Mouse (Mus musculus): Measurements from ENCODE around the gene Rnase4.

Rnase4 gene

DNA sequence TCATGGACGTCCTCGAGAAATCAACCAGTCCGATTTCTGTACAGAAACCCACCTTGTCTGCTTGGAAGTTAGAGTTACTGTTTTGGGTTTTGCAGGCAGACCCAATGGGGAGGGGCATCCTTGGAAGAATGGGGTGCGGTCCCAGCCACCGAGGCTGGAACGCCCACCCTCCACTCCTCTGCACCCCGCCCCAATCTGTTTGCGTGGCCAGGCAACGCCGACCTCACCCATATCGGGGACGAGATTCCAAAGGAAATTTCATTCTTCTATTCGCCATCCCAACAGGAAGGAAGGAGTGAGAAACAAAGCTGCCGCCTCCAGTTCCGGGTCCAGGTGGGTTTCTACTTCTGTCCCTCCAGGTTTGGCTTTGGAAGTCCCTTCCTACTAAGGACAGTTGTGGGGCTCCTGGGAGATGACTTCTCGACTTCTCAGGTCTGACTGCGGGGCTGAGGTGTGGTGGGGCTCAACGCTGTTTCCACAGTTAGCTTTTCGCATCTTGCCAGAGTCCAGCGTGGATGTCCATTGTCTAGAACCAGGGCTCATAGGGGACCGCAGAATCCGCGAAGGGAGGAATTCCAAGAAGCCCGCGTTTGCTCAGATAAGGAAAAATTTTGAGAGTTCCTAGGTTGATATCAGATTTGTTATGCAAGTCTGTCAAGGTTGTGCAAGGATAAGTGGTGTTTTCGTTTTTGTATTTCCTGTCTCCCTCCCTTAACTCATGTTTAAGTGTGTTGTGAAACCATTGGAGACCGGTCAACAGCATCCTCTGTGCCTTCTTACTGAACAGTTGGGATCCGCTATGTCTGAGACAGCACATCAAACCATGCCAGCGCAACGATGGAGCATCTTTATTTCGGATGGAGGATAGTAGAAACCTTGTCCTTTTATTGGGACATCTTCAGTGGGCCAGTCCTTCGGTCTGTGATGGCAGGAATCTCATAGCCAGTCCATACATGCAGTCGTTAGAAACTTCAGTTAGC is at the start of gene Rnase4, which contains the start of gene Ang:
Gene Rnase4 (plus strand): TSS at position 157 of the 980 bp plus-strand sequence.
Gene Ang (plus strand): TSS at position 230 of the 980 bp plus-strand sequence.
- in situ Hi-C loops (cut with MboI; ENCODE audit: low sequenced_read_pairs), result no loop called here

DNA sequence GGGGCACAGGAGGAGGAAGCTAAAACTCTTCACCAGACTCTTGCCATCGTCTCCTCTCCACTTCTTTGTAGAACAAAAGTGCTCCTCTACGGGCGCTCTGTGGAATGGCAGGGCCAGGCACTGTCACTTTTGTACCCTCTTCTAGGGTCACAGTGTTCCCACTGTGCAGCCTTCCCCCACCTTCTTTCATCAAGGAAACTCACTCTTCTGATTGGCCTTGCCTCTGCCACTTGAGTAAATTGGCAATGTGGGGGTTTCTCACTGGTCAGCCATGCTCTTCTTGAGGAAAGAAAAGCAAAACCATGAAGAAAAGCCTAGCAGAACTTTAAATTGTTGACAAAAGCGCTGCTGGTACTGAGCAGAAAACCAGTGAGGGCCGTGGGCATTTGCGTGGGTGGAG is 49.1 kb upstream of the Rnase4 start, which contains the start of gene Rnase9:
Gene Rnase9 (minus strand): TSS at position 101 of the 400 bp plus-strand sequence.
- in situ Hi-C loops (cut with MboI; ENCODE audit: low sequenced_read_pairs), result no loop called here

DNA sequence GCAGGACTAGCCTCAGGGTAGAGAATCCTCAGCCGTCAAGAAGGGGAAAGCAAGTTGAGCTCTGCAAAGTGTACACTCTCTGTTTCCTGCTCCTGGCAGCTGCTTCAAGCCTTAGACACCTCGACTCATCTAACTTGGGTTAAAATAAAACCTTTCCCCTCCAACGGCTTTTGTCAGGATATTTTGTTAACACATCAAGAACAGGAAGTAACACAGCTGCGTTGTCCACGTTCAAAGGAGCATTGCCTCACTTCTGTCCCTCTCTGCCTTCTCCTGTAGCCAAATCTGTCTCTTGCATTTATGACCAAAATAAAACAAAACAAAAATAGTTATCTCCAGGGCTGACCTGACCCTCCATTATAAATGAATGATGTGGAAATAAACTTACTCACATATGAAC is 43.0 kb upstream of the Rnase4 start:
- in situ Hi-C loops (cut with MboI; ENCODE audit: low sequenced_read_pairs), result no loop called here

DNA sequence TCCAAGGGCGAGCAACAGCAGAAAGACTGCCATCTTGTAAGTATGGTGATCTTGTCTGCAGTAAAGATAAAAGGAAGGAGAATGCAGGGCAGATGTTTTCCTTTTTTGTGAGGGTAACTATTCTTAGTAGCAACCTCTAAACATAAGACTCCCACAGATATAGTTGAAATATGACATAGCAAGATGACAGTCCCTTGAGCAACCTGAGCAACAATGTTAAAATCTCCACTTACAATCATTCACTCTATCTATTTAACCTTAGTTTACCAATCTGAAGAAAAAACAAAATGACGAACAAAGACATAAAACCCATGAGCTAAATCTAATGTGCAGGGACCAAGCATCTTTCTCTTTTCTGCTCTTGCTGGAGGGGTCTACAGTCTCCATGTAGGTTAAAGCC is 40.8 kb upstream of the Rnase4 start, which contains the start of gene Rnase11:
Gene Rnase11 (minus strand): TSS at position 101 of the 400 bp plus-strand sequence.
- in situ Hi-C loops (cut with MboI; ENCODE audit: low sequenced_read_pairs), result no loop called here

DNA sequence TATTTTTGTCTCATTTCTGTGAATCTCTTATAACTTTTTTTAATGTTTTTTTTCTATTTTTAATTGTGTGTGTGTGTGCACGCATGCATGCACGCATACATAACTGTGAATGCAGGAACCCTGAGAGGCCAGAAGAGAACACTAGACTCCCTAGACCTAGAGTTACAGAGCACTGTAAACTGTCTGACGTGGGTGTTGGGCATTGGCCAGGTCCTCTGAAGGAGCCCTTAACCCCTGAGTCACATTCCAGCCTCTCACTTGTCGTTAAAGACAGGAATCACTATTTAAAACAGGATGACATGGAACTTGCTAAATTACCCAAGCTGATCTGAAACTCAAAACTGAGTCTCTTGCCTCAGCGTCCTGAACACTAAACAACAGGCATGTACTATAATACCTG is 38.9 kb upstream of the Rnase4 start:
- in situ Hi-C loops (cut with MboI; ENCODE audit: low sequenced_read_pairs), result no loop called here

DNA sequence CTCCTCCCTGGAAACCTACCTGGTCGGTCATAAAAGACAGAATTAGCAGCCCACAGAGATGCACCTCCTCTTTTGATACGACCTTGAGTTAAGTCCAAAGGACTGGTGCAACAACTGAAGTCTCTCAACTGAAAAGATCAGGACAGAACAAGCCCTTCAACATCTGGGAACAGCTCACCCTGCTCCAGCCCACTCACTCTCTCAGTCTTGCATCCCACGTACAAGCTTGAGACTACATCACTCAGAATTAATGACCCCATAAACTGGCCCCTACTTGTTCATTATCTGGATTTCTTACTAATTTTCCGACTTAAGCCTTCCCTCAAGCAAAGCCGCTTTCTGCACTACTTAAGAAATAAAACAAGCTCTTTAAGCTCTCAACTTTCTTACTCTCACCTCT is 37.7 kb upstream of the Rnase4 start:
- in situ Hi-C loops (cut with MboI; ENCODE audit: low sequenced_read_pairs), result no loop called here

DNA sequence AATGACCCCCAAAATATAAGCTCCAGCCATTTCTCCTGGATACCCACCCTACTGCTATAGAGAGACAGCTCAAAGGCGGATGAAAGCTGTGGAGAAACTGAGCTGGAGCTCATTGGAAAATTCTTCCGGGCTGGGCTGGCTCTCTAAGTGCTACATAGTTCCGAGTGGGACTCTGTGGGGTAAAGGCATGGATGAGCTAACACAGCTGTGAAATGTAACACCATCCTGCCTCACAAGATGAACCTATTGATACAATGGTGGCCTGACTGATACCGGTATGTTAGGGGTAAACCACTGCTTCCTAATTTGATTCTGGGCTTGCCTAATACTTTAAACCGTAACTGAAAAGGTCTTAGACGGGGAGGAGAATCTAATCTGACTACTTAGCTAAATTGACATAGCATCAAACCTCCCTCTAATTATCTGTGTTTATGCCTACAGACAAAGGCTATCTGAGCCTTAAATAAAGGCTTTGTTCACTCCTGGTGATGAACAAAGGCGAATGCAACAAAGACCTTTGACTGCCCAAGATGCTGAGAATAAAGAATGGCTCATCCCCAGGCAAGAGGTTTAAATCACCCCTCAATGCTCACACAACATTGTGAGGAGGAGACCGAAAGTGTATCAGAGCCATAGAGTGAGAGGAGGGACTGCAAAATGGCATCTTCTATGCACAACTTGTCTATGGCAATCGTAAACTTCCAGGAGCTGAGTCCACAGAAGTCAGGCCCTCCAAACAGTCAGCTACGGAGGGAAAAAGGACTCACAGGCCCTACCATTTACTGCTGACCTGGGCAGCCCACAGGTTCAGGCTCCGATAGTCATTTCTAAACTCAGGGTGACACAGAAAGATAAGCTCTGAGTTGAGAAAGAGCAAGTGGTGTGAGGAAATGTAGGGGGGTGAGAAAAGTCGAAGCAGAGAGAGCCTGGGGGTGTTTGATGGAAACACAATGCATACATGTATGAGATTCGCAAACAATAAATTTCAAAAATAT is 36.3 kb upstream of the Rnase4 start:
- in situ Hi-C loops (cut with MboI; ENCODE audit: low sequenced_read_pairs), result no loop called here

DNA sequence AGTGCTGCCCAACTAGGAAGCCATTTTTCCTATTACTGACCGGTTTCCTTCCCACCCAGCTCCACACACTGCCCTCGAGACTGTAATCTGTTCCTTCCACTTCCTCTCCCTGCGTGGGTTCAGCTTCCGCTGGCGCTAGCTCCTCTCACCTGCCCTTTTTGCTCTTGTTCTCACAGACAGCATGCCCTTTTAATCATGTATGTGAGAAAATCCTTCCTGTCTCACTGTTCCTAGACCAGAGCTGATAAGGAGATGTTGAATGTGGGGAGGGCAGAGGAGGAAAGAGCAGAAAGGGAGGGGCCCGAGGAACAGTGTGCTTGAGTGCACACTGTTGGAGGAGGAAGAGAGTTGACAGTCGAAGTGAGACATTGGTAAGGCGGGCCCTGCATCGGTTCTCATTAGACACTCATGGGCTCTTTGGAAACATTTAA is 33.5 kb upstream of the Rnase4 start, which contains the start of gene Rnase12:
Gene Rnase12 (minus strand): TSS at position 261 of the 431 bp plus-strand sequence.
- in situ Hi-C loops (cut with MboI; ENCODE audit: low sequenced_read_pairs), result no loop called here

DNA sequence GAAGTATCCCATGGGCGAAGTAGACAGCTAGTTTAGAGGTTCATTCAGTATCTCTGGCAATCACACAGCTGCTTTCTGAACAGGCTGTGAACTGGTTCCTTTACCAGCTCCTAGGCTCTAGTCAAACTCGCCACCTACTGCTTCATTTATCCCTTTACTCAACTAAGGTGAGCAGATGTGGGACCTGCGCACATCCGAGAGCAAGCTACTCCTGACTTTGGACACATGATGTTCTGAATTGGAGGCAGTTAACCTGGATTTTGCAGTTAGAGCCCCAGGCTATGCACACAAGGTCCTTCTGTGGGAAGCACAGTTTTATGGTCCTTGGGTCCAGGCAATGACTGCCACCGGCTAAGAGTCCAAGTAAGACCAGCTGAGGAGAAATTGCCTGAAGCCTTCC is 30.1 kb upstream of the Rnase4 start:
- in situ Hi-C loops (cut with MboI; ENCODE audit: low sequenced_read_pairs), result no loop called here

DNA sequence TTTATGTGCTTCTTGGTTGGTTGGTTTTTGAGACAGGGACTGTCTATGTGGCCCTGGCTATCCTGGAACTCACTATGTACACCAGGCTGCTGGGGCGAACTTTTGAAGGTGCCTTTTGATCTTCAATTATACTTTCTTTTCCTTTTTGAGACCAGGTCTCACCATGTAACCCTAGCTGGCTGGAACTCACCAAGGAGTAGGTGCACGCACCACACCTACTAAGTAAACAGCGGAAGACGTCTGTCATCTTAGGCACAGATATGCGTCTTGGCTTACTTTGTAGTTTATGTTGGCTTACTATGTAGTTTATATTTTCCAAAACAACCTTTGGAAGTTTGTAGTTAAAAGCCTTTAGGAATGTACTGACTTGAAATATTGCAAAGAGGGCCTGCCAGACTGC is 21.9 kb upstream of the Rnase4 start:
- in situ Hi-C loops (cut with MboI; ENCODE audit: low sequenced_read_pairs), result loop anchor here (5.0 kb wide), 1 partner anchor 267 kb away; no protein-coding TSS in a partner anchor

DNA sequence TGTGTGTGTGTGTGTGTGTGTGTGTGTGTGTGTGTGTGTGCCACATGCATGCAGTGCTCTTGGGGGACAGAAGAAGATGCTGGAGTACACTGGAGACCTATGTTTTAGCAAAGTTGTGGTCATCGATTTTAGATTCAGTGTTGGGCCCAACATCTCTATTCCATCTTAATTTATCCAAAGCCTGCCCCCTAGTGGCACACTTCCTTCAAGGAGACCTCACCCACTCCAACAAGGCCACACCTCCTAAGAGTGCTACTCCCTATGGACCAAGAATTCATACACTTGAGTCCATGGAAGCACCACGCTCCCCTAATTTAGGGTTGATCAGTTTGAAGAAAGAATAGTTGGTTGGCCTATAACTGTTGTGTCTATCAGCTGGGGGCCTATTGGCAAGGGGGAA is 21.3 kb upstream of the Rnase4 start:
- in situ Hi-C loops (cut with MboI; ENCODE audit: low sequenced_read_pairs), result loop anchor here (5.0 kb wide), 1 partner anchor 267 kb away; no protein-coding TSS in a partner anchor

DNA sequence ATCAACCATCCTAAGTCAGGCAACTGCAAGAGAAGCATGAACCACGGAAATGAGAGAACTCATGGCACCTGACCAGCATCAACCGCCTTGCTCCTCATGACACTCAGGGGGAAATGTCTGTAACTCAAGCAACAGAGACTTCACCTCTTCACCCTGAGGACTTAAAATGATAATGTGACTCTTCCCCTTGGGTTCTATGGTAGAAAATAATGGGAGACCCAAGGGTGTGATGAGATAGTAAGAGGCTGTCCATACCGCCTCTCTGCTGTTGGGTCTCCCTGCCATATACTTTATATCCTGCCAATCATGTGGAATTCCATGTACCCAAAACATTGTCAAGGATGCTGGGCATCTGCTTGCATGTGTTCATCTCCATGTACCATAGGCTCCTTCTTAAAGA is 16.5 kb upstream of the Rnase4 start, which contains the start of gene Olfr750:
Gene Olfr750 (minus strand): TSS at position 101 of the 400 bp plus-strand sequence.
- in situ Hi-C loops (cut with MboI; ENCODE audit: low sequenced_read_pairs), result no loop called here

DNA sequence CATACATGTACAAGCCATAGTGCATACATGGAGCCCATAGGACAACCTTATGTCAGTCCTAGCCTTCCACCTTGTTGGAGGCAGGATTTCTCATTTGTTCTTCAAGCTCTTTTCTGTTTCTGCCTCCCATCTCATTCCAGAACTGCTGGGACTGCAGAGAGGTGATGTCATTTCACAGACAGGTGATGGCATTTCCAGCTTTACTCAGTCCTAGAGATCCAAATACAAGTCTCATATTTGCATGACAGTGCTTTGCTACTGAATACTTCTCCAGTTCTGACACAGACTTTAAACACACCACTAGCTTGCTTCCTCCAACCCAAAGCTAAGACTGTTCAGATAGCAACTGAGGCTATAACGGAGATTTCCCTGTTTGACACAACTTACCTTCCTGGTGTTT is 11.7 kb upstream of the Rnase4 start:
- in situ Hi-C loops (cut with MboI; ENCODE audit: low sequenced_read_pairs), result no loop called here

DNA sequence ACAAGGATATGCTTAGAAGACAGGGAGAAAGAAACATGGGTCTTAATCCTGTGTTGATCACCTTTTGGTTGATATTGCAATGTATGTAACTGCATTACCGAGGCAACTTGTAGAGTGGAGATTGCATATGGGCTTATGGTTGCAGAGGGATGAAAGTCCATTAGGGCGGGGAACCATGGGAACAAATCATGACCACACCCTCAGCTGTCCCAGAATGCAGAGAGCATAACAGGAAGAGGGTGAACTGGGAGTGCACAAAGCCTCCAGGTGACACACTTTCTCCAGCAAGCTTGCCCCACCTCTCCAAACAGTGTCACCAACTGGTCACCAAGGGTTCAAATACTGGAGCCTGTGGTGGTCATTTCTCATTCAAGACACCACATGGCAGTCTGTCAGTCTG is 9.8 kb upstream of the Rnase4 start:
- in situ Hi-C loops (cut with MboI; ENCODE audit: low sequenced_read_pairs), result no loop called here

DNA sequence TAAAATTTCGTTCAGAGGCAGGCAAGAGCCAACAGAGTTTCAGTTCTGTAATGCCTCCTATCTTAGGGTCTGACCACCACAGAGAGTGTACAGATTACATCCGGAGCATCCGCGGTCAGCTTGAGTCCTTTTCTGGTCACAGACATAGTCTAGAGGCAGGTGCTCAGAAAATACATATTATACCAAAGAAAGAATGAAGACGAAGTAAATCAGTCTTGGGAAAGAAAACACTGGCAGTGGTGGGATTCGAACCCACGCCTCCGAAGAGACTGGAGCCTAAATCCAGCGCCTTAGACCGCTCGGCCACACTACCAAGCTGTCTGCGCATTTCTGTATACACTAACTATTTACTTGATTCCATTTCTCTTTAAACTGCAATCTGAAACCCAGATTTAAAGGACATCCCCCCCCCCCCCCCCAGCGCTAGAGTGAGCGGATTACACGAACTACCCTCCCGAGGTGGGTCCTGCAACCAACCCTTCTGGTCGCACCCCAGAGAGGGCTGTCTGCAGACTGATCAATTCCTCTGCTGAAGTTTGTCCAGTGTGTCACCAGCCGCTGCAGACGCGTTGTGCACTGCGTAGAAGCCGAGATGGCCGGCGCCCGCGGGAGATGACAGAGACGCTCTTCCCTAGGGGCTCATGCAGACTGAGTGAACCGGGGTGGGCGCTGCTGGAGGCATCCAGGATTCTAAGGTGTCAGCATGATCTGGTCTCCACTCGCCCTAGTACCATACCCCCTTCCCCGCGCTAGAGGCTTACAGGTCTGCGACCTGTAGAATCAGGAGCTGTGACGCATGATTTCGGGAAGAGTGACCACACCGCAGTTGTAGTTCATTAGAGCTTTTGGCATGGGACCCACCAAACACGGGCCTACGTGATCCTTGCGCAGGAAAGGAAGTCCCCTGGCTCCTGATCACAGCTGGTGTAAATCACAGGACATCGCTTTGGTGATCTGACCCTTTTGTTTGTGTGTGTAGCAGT is 8.0 kb upstream of the Rnase4 start:
- in situ Hi-C loops (cut with MboI; ENCODE audit: low sequenced_read_pairs), result no loop called here

DNA sequence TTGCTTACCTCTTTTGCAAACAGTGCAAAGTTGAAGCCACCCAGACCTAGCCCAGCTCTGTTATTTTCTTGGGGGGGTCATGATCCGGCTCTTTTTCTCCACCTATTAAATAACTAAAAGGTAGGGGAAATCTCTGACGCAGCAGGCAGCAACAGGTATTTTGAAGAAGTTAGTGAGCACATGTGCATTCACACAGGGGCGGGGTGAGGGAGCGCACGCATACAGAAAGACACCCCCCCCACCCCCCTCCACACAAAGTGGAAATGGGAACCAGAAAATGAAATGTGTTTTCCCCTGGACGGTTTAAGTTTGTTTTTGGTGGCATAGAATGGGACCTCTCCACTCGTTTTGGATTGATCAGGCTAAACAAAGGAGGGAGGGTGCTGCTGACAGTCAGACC is 7.1 kb upstream of the Rnase4 start:
- in situ Hi-C loops (cut with MboI; ENCODE audit: low sequenced_read_pairs), result no loop called here

DNA sequence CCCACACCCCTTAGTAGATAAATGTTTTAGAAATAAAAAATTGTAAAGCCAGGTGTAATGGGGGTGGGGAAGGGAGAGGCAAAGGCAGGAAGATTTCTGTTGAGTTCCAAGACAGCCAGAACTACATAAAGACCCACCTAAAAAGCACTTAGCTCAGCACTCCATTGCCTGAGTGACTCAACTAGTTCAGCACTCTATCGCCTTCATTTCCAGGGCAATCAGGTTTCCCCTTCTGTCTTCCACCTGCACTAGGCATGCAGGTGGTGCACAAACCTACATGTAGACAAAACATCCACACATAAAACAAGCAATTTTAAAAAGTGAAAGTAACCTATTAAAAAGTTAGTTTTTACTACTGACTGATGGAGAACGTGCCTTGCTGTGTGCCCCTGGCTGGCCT is 5.8 kb upstream of the Rnase4 start:
- in situ Hi-C loops (cut with MboI; ENCODE audit: low sequenced_read_pairs), result no loop called here

DNA sequence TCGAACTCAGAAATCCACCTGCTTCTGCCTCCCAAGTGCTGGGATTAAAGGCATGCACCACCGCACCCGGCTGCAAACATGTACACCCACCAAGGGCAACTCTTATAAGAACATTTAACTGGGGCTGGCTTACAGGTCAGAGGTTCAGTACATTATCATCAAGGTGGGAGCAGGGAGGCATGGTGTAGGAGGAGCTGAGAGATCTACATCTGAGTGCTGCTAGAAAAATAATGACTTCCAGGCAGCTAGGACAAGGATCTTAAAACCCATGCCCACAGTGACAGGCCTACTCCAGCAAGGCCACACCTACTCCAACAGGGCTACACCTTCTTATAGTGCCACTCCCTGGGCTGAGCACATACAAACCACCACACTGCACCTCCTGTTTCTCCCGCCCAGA is 5.0 kb upstream of the Rnase4 start:
- in situ Hi-C loops (cut with MboI; ENCODE audit: low sequenced_read_pairs), result no loop called here

DNA sequence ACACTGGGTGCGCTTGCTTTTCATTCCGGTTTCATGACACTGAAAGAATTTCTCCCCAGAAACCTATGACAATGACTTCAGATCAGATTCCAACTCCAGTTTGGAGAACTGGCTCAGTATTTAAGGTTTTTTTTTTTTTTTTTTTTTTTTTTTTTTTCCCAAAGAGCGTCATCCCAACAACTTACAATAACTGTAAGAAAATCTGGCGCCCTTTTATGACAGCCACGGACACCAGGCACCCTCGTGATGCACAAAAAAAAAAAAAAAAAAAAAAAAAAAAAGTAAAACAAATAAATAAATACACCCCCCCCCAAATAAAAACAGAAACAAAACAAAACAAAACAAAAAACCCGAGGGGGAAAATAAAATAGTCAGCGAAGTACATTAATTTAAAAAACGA is 3.1 kb upstream of the Rnase4 start:
- in situ Hi-C loops (cut with MboI; ENCODE audit: low sequenced_read_pairs), result no loop called here
